Mouse (Mus musculus): ENCODE results near the gene Nom1. TPM values are rescaled to one million over a fixed set of nuclear protein-coding genes. Genes with fewer than 3 reads are reported as not detected.

Gene Nom1
- polyA plus RNA-seq, 2 experiments = 10.4 to 13.9 TPM

GRCm38 (mm10) chr5:29485941-29486320 lies 51.5 kb downstream of the Nom1 start:
- Histone ChIP-seq H3K9me3 (ENCODE audit: control insufficient read depth, low read length) (no peaks in the 10 kb centered on the region), H3K27ac (no peak overlapping the region), H3K4me2 (ENCODE audit: low read depth) (no peak overlapping the region), H3K36me3 (replicated peaks; ENCODE audit: control insufficient read depth, insufficient read depth, low read depth) (no peaks in the 10 kb centered on the region), H3K9ac (replicated peaks) (no peak overlapping the region), H3K27me3 (ENCODE audit: control insufficient read depth, insufficient read depth, low read length) (peaks cover 69% of the 10 kb centered on the region), H3K4me1 (replicated peaks; ENCODE audit: control insufficient read depth in 2 of 2, insufficient read depth in 2 of 2, low read length in 1 of 2) (no peaks in the 10 kb centered on the region), H3K4me3 (ENCODE audit: insufficient read depth in 1 of 2, low read depth in 2 of 2, low read length in 2 of 2) (no peak overlapping the region)
- WGBS (ENCODE audit: insufficient replicate concordance) = 9% methylated on average over 10 of the region's 10 CpGs
- DNase-seq (ENCODE audit: low read depth in 3 of 3, low spot score in 3 of 3) (no peak), ATAC-seq (ENCODE audit: insufficient read depth) (no peak)
- TF ChIP-seq CTCF (IDR thresholded peaks at IDR 0.05; ENCODE audit: low read depth) (no peak), EP300 (IDR thresholded peaks at IDR 0.05; ENCODE audit: low read depth) (no peak)

- Histone ChIP-seq H3K36me3 (replicated peaks; ENCODE audit: control insufficient read depth, insufficient read depth, low read depth) (no peaks in the 10 kb centered on the region), H3K9ac (replicated peaks) (no peak overlapping the region), H3K4me1 (replicated peaks; ENCODE audit: control insufficient read depth in 2 of 2, insufficient read depth in 2 of 2, low read length in 1 of 2) (no peaks in the 10 kb centered on the region), H3K27ac (no peak overlapping the region), H3K4me2 (ENCODE audit: low read depth) (no peak overlapping the region), H3K9me3 (ENCODE audit: control insufficient read depth, low read length) (no peaks in the 10 kb centered on the region), H3K27me3 (ENCODE audit: control insufficient read depth, insufficient read depth, low read length) (peaks cover 60% of the 10 kb centered on the region), H3K4me3 (ENCODE audit: insufficient read depth in 1 of 2, low read depth in 2 of 2, low read length in 2 of 2) (no peak overlapping the region)
- 26% methylated on average over 13 of the region's 13 CpGs for WGBS (ENCODE audit: insufficient replicate concordance)
- DNase-seq (ENCODE audit: low read depth in 3 of 3, low spot score in 3 of 3) (no peak), ATAC-seq (ENCODE audit: insufficient read depth) (no peak)
- no peak for TF ChIP-seq EP300 (IDR thresholded peaks at IDR 0.05; ENCODE audit: low read depth)
- TF ChIP-seq CTCF (IDR thresholded peaks at IDR 0.05; ENCODE audit: low read depth) = no peak
These were observed 52.9 kb downstream of the Nom1 start for GRCm38 (mm10) chr5:29487321-29487720.

GRCm38 (mm10) chr5:29507013-29507412 lies 72.5 kb downstream of the Nom1 start:
- H3K9ac ChIP-seq (replicated peaks) = no peak overlapping the region
- H3K4me2 ChIP-seq (ENCODE audit: low read depth) = no peak overlapping the region
- no peak overlapping the region for H3K4me3 ChIP-seq (ENCODE audit: insufficient read depth in 1 of 2, low read depth in 2 of 2, low read length in 2 of 2)
- H3K27me3 ChIP-seq (ENCODE audit: control insufficient read depth, insufficient read depth, low read length) = no peaks in the 10 kb centered on the region
- WGBS (ENCODE audit: insufficient replicate concordance) = 46% methylated on average over 3 of the region's 3 CpGs
- ATAC-seq (ENCODE audit: insufficient read depth) (no peak), DNase-seq (ENCODE audit: low read depth in 3 of 3, low spot score in 3 of 3) (no peak)
- TF ChIP-seq CTCF (IDR thresholded peaks at IDR 0.05; ENCODE audit: low read depth) (no peak), EP300 (IDR thresholded peaks at IDR 0.05; ENCODE audit: low read depth) (no peak)
- no peak overlapping the region for H3K27ac ChIP-seq
- no peaks in the 10 kb centered on the region for H3K9me3 ChIP-seq (ENCODE audit: control insufficient read depth, low read length)
- no peaks in the 10 kb centered on the region for H3K4me1 ChIP-seq (replicated peaks; ENCODE audit: control insufficient read depth in 2 of 2, insufficient read depth in 2 of 2, low read length in 1 of 2)
- H3K36me3 ChIP-seq (replicated peaks; ENCODE audit: control insufficient read depth, insufficient read depth, low read depth) = no peaks in the 10 kb centered on the region

Other genes with a start within 250 kb of the Nom1 start
- gene Rnf32, start 238.7 kb upstream of the Nom1 start, polyA plus RNA-seq (2012; rRNA removed) = 0.04 and 0.19 TPM in 2 replicates
- gene Rnf32, start 238.7 kb upstream of the Nom1 start, polyA plus RNA-seq (2014; fragmentation: Nextera tagmentation; extraction: Ambion mirVana) = 0.18 and 0.39 TPM in 2 replicates
- gene Lmbr1, start 56.3 kb upstream of the Nom1 start, polyA plus RNA-seq (2012; rRNA removed) = 0.91 and 1.2 TPM in 2 replicates
- gene Lmbr1, start 56.3 kb upstream of the Nom1 start, polyA plus RNA-seq (2014; fragmentation: Nextera tagmentation; extraction: Ambion mirVana) = 2.5 and 2.8 TPM in 2 replicates
- not detected in 2 replicates for gene Mnx1, start 43.8 kb downstream of the Nom1 start, polyA plus RNA-seq (2012; rRNA removed)
- gene Mnx1, start 43.8 kb downstream of the Nom1 start, polyA plus RNA-seq (2014; fragmentation: Nextera tagmentation; extraction: Ambion mirVana) = not detected in 2 replicates
- 6.5 and 7.8 TPM in 2 replicates for gene Ube3c, start 134.6 kb downstream of the Nom1 start, polyA plus RNA-seq (2012; rRNA removed)
- gene Ube3c, start 134.6 kb downstream of the Nom1 start, polyA plus RNA-seq (2014; fragmentation: Nextera tagmentation; extraction: Ambion mirVana) = 14.3 and 17.7 TPM in 2 replicates